Mouse (Mus musculus) intestine, embryonic 15.5 days (tissue): ENCODE results near the gene Hapln2. TPM values are rescaled to one million over a fixed set of nuclear protein-coding genes. Genes with fewer than 3 reads are reported as not detected.

Experiments
- ATAC-seq: fragments of 200-750 bp; cut with Nextera tagmentation; 2 replicates; pipeline ENCODE4 v1.8.0; 2017; ENCODE audit warnings: moderate TSS enrichment, moderate library complexity
- H3K27ac ChIP-seq: fragments of 300-500 bp; sonication (generic); 2 replicates; pipeline ENCODE4 v1.5.1; 2015; ENCODE audit warnings: mild to moderate bottlenecking, inconsistent platforms
- H3K27me3 ChIP-seq: fragments of 300-500 bp; sonication (generic); replicated peaks from 2 replicates; pipeline ENCODE4 v1.6.1; 2015; ENCODE audit warnings: inconsistent platforms
- H3K36me3 ChIP-seq: fragments of 300-500 bp; sonication (generic); 2 replicates; pipeline ENCODE4 v1.6.1; 2015; ENCODE audit warnings: inconsistent platforms
- H3K4me1 ChIP-seq: fragments of 300-500 bp; sonication (generic); replicated peaks from 2 replicates; pipeline ENCODE4 v1.6.1; 2015; ENCODE audit warnings: inconsistent platforms
- H3K4me2 ChIP-seq: fragments of 300-500 bp; sonication (generic); replicated peaks from 2 replicates; pipeline ENCODE4 v1.6.1; 2015; ENCODE audit warnings: mild to moderate bottlenecking, inconsistent platforms
- H3K4me3 ChIP-seq: fragments of 300-500 bp; sonication (generic); replicated peaks from 2 replicates; pipeline ENCODE4 v1.5.1; 2015; ENCODE audit warnings: inconsistent platforms
- H3K9ac ChIP-seq: fragments of 300-500 bp; sonication (generic); 2 replicates; pipeline ENCODE4 v1.6.1; 2015; ENCODE audit warnings: inconsistent platforms
- H3K9me3 ChIP-seq: fragments of 300-500 bp; sonication (generic); 2 replicates; pipeline ENCODE4 v1.6.1; 2016; ENCODE audit warnings: inconsistent platforms
- WGBS: fragments of 180-500 bp; shearing (Covaris S2); methylation state at CpG from one replicate; pipeline ENCODE4 v1.1.7; 2015; 5-methylcytosine and 5-hydroxymethylcytosine counted together
- polyA plus RNA-seq: library from polyadenylated mRNA; unstranded; fragments of >200 nt; fragmentation: Nextera tagmentation; extraction: Ambion mirVana; gene quantifications from 2 replicates; pipeline ENCODE4 v1.2.1, GENCODE M21; 2015

The Hapln2 gene
- polyA plus RNA-seq, 1 experiment from 2014 or later: not detected

DNA sequence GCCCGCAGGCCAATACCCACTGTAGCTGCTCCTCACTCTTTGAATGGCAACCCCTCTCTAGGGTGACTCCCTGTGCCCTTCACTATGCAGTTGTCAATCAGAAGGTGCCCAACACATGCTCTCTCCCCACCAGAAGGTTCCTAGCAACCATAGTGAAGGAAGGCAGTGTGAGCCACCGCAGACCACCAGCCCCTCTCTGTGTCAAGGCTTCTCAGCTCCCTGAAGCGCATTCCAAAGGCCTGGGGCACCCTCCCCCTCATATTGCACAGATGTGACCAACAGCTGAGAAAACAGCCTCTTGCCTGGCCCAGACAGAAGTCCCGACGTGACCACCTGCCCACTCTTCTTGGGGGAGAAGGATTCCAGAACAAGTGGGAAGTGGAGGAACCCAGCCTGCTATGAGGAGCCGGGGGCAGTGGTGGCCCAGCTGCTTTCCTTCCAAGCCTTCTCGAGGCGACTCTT lies 55.1 kb downstream of the Hapln2 start:
- H3K27ac ChIP-seq: peak overlapping the region; percentile 73; the same call in 1 of the 2 replicates
- H3K9ac ChIP-seq: peak overlapping the region; percentile 68
- peak overlapping the region; percentile 64 for H3K4me3 ChIP-seq
- H3K9me3 ChIP-seq: no peaks in the 10 kb centered on the region
- H3K4me2 ChIP-seq: peak overlapping the region; percentile 96
- 22% methylated on average over 8 of the region's 8 CpGs for WGBS
- peaks cover 47% of the 10 kb centered on the region for H3K4me1 ChIP-seq
- peaks cover 13% of the 10 kb centered on the region for H3K27me3 ChIP-seq
- no peaks in the 10 kb centered on the region for H3K36me3 ChIP-seq
- ATAC-seq: no peak

Other genes with a start within 250 kb of the Hapln2 start
- 2.5 and 3.2 TPM in 2 replicates for gene Ntrk1, start 232.4 kb downstream of the Hapln2 start, polyA plus RNA-seq
- gene Insrr, start 230.6 kb downstream of the Hapln2 start, polyA plus RNA-seq: 0.44 and 0.52 TPM in 2 replicates
- 22.6 and 29.5 TPM in 2 replicates for gene Pear1, start 203.3 kb downstream of the Hapln2 start, polyA plus RNA-seq
- gene Sh2d2a, start 180.8 kb downstream of the Hapln2 start, polyA plus RNA-seq: 0.24 and 0.43 TPM in 2 replicates
- gene Prcc, start 142.0 kb downstream of the Hapln2 start, polyA plus RNA-seq: 13.1 TPM in 2 replicates
- 227 and 229 TPM in 2 replicates for gene Hdgf, start 121.3 kb downstream of the Hapln2 start, polyA plus RNA-seq
- gene Mrpl24, start 108.1 kb downstream of the Hapln2 start, polyA plus RNA-seq: 74.2 and 79.2 TPM in 2 replicates
- gene Isg20l2, start 97.3 kb downstream of the Hapln2 start, polyA plus RNA-seq: 46.7 and 49.9 TPM in 2 replicates
- 15.8 and 16.3 TPM in 2 replicates for gene Rrnad1, start 96.9 kb downstream of the Hapln2 start, polyA plus RNA-seq
- gene Crabp2, start 78.9 kb downstream of the Hapln2 start, polyA plus RNA-seq: 7.0 and 8.2 TPM in 2 replicates
- gene Nes, start 56.5 kb downstream of the Hapln2 start, polyA plus RNA-seq: 17.0 and 20.0 TPM in 2 replicates
- 0.15 and 0.54 TPM in 2 replicates for gene Bcan, start 27.4 kb downstream of the Hapln2 start, polyA plus RNA-seq
- gene Gpatch4, start 15.5 kb upstream of the Hapln2 start, polyA plus RNA-seq: 36.7 and 40.3 TPM in 2 replicates
- gene Naxe, start 30.9 kb upstream of the Hapln2 start, polyA plus RNA-seq: 152 and 167 TPM in 2 replicates
- gene Ttc24, start 50.7 kb upstream of the Hapln2 start, polyA plus RNA-seq: not detected in 2 replicates
- gene Iqgap3, start 54.4 kb upstream of the Hapln2 start, polyA plus RNA-seq: 16.7 and 17.0 TPM in 2 replicates
- gene Mef2d, start 114.8 kb upstream of the Hapln2 start, polyA plus RNA-seq: 19.7 and 20.8 TPM in 2 replicates
- gene Rhbg, start 227.1 kb upstream of the Hapln2 start, polyA plus RNA-seq: 0.59 and 0.69 TPM in 2 replicates